19 mouse cellular contexts compared by ENCODE assay signal in genomic region chr12:52673361-52673960, GRCm38 (mm10).
"Had no signal": no experiment of that assay in that cellular context is flagged by ENCODE, and none has a peak within 500 bp of the region (broad histone marks: within the 10 kb centered on the region; RNA-seq: fewer than 3 reads in every experiment).

No protein-coding gene starts in this region.

- ATAC-seq: intestine, embryonic 16.5 days had no signal

- H3K27me3 ChIP-seq: limb, embryonic 12.5 days; liver, embryonic 13.5 days; lung, embryonic 15.5 days; neural tube, embryonic 12.5 days; neural tube, embryonic 15.5 days had no signal

- H3K4me2 ChIP-seq: limb, embryonic 12.5 days; liver, embryonic 13.5 days; lung, embryonic 15.5 days; midbrain, embryonic 11.5 days; neural tube, embryonic 12.5 days; neural tube, embryonic 15.5 days had no signal

- H3K27ac ChIP-seq: left cerebral cortex, adult 2 months; limb, embryonic 12.5 days; liver, embryonic 13.5 days; lung, embryonic 15.5 days; neural tube, embryonic 15.5 days had no signal

- H3K9me3 ChIP-seq: limb, embryonic 12.5 days; liver, embryonic 13.5 days; lung, embryonic 15.5 days; neural tube, embryonic 12.5 days; neural tube, embryonic 15.5 days had no signal

- H3K9ac ChIP-seq: limb, embryonic 12.5 days; liver, embryonic 13.5 days; lung, embryonic 15.5 days; neural tube, embryonic 12.5 days; neural tube, embryonic 15.5 days had no signal

- H3K4me3 ChIP-seq: left cerebral cortex, adult 2 months; limb, embryonic 12.5 days; liver, embryonic 13.5 days; lung, embryonic 15.5 days; neural tube, embryonic 12.5 days; neural tube, embryonic 15.5 days had no signal

- H3K36me3 ChIP-seq: limb, embryonic 12.5 days; liver, embryonic 13.5 days; lung, embryonic 15.5 days; neural tube, embryonic 12.5 days; neural tube, embryonic 15.5 days had no signal

- H3K4me1 ChIP-seq: liver, embryonic 13.5 days; lung, embryonic 15.5 days had no signal

- DNase-seq: kidney, adult 18-20 months; kidney, postnatal 10 days; kidney, postnatal 36 days; layer of hippocampus, postnatal 36 days; liver, embryonic 13.5 days; lung, postnatal 4 days; midbrain, embryonic 14.5 days; right cerebral cortex, adult 18-20 months; right cerebral cortex, postnatal 25 days; spleen, adult 18-20 months; thymus, adult 18-20 months; thymus, postnatal 36 days had no signal
